Mouse (Mus musculus): ENCODE results near the gene Krtap19-4. TPM values are rescaled to one million over a fixed set of nuclear protein-coding genes. Genes with fewer than 3 reads are reported as not detected.

The Krtap19-4 gene
- polyA plus RNA-seq (2016; fragmentation: Nextera tagmentation; extraction: Ambion mirVana) = not detected in 2 replicates

DNA sequence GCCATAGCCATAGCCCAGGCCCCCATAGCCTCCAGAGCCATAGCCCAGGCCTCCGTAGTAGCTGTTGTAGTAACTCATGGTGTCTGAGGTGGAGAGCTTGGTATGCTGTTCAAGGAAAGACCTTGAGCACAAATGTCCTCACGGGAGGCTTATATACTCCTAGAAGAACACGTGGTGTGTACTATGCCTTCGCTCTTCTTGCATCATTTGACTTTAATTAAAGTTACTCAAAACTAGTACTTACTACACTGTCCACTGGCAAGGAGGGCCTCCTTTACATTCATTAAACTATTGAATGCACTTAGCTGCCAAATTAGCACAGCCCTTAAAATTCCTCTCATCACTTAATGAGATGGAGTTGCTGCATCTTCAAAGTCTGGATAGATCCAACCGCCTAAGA lies at the start of gene Krtap19-4:
Gene Krtap19-4 (minus strand): TSS at position 101 of the 400 bp plus-strand sequence.
- Histone ChIP-seq H3K9me3 (no peaks in the 10 kb centered on the region), H3K27ac (no peak within 1 kb of the TSS), H3K4me1 (no peaks in the 10 kb centered on the region), H3K27me3 (ENCODE audit: insufficient read depth, poor library complexity, severe bottlenecking) (no peaks in the 10 kb centered on the region), H3K36me3 (no peaks in the 10 kb centered on the region), H3K4me3 (no peak within 1 kb of the TSS)
- DNase-seq (ENCODE audit: low spot score) = no peak
- WGBS = 79% methylated on average over 5 of the region's 5 CpGs

DNA sequence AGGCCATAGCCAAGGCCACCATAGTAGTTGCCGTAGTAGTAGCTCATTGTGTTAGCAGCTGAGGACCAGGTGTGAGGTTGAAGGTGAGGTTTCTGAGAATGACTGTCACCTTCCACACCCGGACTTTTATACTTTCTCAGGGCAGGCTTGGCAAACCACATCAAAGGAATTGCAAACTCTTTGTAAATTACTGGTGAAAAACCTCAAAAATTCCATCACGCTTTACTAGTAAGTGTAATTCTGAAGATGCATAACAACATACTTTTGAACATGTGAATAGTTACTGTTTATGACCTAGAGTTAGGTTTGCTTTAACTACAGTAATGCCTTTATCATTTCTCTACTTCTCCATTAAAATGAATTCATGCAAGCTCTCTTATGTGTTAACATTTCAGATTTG lies 47.3 kb upstream of the Krtap19-4 start, which contains the start of gene Krtap19-9b:
Gene Krtap19-9b (minus strand): TSS at position 101 of the 400 bp plus-strand sequence.
- Histone ChIP-seq H3K9me3 (no peaks in the 10 kb centered on the region), H3K27me3 (ENCODE audit: insufficient read depth, poor library complexity, severe bottlenecking) (no peaks in the 10 kb centered on the region), H3K27ac (no peak within 1 kb of the TSS), H3K36me3 (no peaks in the 10 kb centered on the region), H3K4me1 (no peaks in the 10 kb centered on the region), H3K4me3 (no peak within 1 kb of the TSS)
- 84% methylated on average over 3 of the region's 3 CpGs for WGBS
- DNase-seq (ENCODE audit: low spot score) = no peak

DNA sequence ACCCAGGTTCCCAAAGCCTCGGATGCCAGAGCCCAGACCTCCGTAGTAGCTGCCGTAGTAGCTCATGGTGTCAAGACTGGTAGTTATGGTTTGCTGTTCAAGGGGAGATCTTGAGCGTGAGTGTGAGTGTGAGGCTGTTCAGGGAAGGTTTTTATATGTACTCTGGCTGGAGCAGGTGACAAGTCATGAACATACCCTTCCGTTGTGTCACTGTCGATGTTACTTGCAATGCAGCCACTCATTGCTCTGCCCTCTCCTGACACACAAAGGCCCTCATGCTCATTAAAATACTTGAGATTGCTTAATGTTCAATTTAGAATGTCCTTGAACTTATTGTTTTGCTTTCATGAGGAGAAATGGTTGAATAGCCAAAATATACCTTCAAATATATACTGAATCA lies 11.5 kb upstream of the Krtap19-4 start, which contains the start of gene Krtap19-5:
Gene Krtap19-5 (minus strand): TSS at position 101 of the 400 bp plus-strand sequence.
- H3K36me3 ChIP-seq = no peaks in the 10 kb centered on the region
- 85% methylated on average over 6 of the region's 6 CpGs for WGBS
- no peak for DNase-seq (ENCODE audit: low spot score)

DNA sequence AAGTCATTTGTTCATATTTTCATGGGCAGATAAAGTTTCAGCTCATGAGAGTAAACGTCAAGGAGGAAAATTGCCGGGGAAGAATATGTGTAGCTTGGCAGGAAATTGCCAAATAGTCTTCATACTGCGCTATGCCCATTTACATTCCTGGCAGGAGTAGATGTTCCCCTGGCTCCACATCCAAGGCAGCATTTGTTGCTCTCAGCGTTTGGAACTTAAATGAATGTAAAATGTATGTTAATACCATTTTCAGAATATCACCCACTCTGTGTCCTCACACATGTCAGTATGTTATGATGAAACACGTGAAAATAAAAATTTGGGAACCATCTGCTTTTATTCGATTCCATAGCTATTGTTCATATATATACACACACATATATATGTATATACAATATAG lies 2.0 kb upstream of the Krtap19-4 start:
- no peaks in the 10 kb centered on the region for H3K36me3 ChIP-seq
- DNase-seq (ENCODE audit: low spot score) = no peak
- H3K9me3 ChIP-seq = no peaks in the 10 kb centered on the region
- H3K4me1 ChIP-seq = no peaks in the 10 kb centered on the region
- no peak overlapping the region for H3K27ac ChIP-seq
- 85% methylated on average over 6 of the region's 6 CpGs for WGBS
- no peaks in the 10 kb centered on the region for H3K27me3 ChIP-seq (ENCODE audit: insufficient read depth, poor library complexity, severe bottlenecking)
- H3K4me3 ChIP-seq = no peak overlapping the region

More for the DNA sequence above, 11.5 kb upstream of the Krtap19-4 start, which contains the start of gene Krtap19-5:
- no peaks in the 10 kb centered on the region for H3K27me3 ChIP-seq (ENCODE audit: insufficient read depth, poor library complexity, severe bottlenecking)
- no peaks in the 10 kb centered on the region for H3K9me3 ChIP-seq
- no peak within 1 kb of the TSS for H3K4me3 ChIP-seq
- no peak within 1 kb of the TSS for H3K27ac ChIP-seq
- H3K4me1 ChIP-seq = no peaks in the 10 kb centered on the region

DNA sequence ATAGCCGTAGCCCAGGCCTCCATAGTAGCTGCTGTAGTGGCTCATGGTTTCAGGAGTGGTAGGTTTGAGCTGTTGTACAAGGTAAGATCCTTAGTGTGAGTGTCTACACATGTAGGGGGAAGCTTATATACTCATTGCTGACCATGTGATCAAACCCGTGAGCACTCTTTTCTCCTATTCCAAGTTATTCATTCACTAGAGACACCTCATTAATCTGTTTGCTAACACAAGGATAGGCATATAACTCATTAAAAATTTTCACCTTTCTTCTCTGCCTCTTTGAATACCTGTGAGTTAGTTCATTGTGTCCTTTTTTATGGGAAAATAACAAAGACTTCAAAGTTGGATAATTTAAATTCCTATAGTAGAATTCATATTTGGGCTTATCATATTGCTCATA lies 7.0 kb downstream of the Krtap19-4 start, which contains the start of gene Krtap19-3:
Gene Krtap19-3 (minus strand): TSS at position 101 of the 400 bp plus-strand sequence.
- Histone ChIP-seq H3K4me1 (no peaks in the 10 kb centered on the region), H3K27me3 (ENCODE audit: insufficient read depth, poor library complexity, severe bottlenecking) (no peaks in the 10 kb centered on the region), H3K36me3 (no peaks in the 10 kb centered on the region), H3K9me3 (no peaks in the 10 kb centered on the region), H3K4me3 (no peak within 1 kb of the TSS), H3K27ac (no peak within 1 kb of the TSS)
- 88% methylated on average over 2 of the region's 2 CpGs for WGBS
- DNase-seq (ENCODE audit: low spot score) = no peak

DNA sequence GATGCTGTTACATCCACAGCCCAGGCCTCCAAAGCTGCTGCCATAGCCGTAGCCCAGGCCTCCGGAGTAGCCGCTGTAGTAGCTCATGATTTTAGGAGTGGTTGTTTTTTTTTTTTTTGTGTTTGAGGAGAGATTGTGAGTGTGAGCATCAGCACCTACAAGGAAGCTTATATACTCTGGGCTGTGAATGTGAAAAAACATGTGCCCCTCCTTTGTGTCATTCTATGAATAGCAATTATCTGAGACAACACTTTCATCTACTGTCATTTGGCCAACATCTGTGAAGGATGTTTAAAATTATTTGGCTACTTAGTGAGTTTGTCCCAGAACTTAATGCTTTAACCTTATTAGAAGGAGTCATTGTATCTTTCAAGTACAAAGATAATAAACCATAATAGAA lies 10.7 kb downstream of the Krtap19-4 start, which contains the start of gene Krtap19-2:
Gene Krtap19-2 (minus strand): TSS at position 101 of the 400 bp plus-strand sequence.
- 93% methylated on average over 3 of the region's 3 CpGs for WGBS
- Histone ChIP-seq H3K27ac (no peak within 1 kb of the TSS), H3K27me3 (ENCODE audit: insufficient read depth, poor library complexity, severe bottlenecking) (no peaks in the 10 kb centered on the region), H3K4me3 (no peak within 1 kb of the TSS), H3K9me3 (no peaks in the 10 kb centered on the region), H3K36me3 (no peaks in the 10 kb centered on the region), H3K4me1 (no peaks in the 10 kb centered on the region)
- DNase-seq (ENCODE audit: low spot score) = no peak

DNA sequence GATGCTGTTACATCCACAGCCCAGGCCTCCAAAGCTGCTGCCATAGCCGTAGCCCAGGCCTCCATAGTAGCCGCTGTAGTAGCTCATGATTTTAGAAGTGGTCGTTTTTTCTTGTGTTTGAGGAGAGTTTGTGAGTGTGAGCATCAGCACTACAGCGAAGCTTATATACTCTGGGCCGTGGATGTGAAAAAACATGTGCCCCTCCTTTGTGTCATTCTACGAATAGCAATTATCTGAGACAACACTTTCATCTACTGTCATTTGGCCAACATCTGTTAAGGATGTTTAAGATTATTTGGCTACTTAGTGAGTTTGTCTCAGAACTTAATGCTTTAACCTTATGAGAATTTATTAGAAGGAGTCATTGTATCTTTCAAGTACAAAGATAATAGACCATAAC lies 15.6 kb downstream of the Krtap19-4 start, which contains the start of gene Krtap19-1:
Gene Krtap19-1 (minus strand): TSS at position 101 of the 400 bp plus-strand sequence.
- Histone ChIP-seq H3K27me3 (ENCODE audit: insufficient read depth, poor library complexity, severe bottlenecking) (no peaks in the 10 kb centered on the region), H3K27ac (no peak within 1 kb of the TSS), H3K36me3 (no peaks in the 10 kb centered on the region), H3K4me1 (no peaks in the 10 kb centered on the region), H3K4me3 (no peak within 1 kb of the TSS), H3K9me3 (no peaks in the 10 kb centered on the region)
- DNase-seq (ENCODE audit: low spot score) = no peak
- WGBS = 81% methylated on average over 6 of the region's 6 CpGs

DNA sequence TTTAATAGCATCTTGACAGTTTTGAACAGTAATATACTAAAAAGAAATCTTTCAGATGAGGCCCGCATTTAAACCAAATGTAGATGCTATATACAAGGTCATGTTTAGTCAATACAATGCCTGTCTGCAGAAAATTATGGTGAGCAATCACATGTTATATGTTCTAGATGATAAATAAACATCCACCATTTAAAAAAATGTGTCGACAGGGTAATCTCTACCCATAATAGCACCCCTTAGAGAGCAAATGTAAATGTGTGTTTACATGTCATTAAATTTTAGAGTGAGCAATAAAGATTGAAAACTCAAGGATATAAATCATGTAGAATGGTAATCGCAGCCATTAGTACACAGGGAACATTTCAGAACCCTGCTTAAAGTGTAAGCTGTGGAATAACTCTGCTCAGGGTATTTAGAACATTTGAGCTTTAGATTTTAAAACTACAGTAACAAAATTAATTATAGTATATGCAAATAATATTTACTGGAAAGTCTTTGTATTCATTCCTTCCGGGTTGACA lies 19.9 kb downstream of the Krtap19-4 start:
- Histone ChIP-seq H3K27ac (no peak overlapping the region), H3K4me3 (no peak overlapping the region), H3K36me3 (no peaks in the 10 kb centered on the region), H3K4me1 (no peaks in the 10 kb centered on the region), H3K9me3 (no peaks in the 10 kb centered on the region), H3K27me3 (ENCODE audit: insufficient read depth, poor library complexity, severe bottlenecking) (no peaks in the 10 kb centered on the region)
- 86% methylated on average over 4 of the region's 4 CpGs for WGBS
- no peak for DNase-seq (ENCODE audit: low spot score)

DNA sequence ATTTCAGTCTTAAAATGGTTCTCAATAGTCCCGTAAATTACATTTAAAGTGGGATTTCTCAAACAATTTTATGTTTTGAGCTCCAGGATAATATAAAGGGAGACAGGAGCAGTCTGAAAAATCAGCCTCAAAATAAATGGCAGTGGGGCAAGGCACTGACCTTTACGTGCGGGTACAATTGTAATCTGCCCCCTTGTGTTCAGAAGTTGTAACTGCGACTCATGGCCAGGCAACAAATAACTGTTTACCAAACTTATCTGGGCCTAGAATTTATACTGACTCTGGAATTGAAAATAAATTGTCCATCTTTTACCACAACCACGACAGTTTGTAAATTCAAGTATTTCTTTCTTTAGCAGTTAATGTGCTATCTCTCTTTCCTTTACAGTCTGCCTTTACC lies 33.4 kb downstream of the Krtap19-4 start:
- Histone ChIP-seq H3K9me3 (no peaks in the 10 kb centered on the region), H3K27me3 (ENCODE audit: insufficient read depth, poor library complexity, severe bottlenecking) (no peaks in the 10 kb centered on the region), H3K36me3 (no peaks in the 10 kb centered on the region), H3K27ac (no peak overlapping the region), H3K4me1 (no peaks in the 10 kb centered on the region), H3K4me3 (no peak overlapping the region)
- DNase-seq (ENCODE audit: low spot score) = no peak
- WGBS = 13% methylated on average over 5 of the region's 5 CpGs

DNA sequence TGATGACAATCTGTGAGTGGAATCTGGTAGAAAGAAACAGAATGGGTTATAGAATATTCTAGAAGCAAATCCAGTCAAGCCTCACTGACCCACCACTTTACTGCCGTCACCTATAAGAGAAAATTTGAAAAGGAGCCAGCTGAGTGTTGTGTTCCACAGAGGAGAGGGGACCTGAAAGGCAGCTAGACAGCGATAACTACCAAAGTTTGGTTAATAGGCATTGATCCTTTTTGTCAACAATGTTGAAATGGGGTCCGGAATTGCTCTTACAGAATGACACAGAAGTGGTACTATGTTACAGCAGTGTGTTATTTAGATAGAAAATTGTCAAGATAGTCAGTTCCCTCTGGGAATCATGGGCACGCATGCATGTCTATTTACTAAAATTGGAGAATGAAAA lies 36.3 kb downstream of the Krtap19-4 start:
- Histone ChIP-seq H3K27me3 (ENCODE audit: insufficient read depth, poor library complexity, severe bottlenecking) (no peaks in the 10 kb centered on the region), H3K4me3 (no peak overlapping the region), H3K9me3 (no peaks in the 10 kb centered on the region), H3K27ac (no peak overlapping the region), H3K4me1 (no peaks in the 10 kb centered on the region), H3K36me3 (no peaks in the 10 kb centered on the region)
- WGBS = 88% methylated on average over 4 of the region's 4 CpGs
- DNase-seq (ENCODE audit: low spot score) = no peak

DNA sequence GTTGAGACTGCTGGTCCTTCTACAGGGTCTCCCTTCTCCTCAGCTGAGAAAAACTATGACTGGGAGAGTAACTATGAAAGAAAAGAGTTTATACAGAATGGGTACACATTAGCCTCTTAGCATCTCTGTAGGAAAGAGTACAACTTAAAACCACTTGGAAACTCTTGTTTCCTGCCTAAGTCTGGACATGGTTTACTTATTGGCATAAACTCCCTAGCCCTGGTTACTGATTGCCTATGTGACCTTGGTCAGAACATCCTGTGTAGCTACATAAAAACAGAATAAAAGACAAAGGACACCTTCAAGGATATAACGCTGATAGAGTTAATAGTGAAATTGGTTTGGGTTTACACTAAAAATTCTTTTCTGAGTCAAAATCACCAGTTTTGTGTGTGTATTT lies 37.5 kb downstream of the Krtap19-4 start:
- H3K36me3 ChIP-seq = no peaks in the 10 kb centered on the region
- no peaks in the 10 kb centered on the region for H3K27me3 ChIP-seq (ENCODE audit: insufficient read depth, poor library complexity, severe bottlenecking)
- no peak overlapping the region for H3K27ac ChIP-seq
- H3K4me1 ChIP-seq = no peaks in the 10 kb centered on the region
- H3K9me3 ChIP-seq = no peaks in the 10 kb centered on the region
- H3K4me3 ChIP-seq = no peak overlapping the region
- WGBS = 92% methylated on average over 1 of the region's 1 CpGs
- no peak for DNase-seq (ENCODE audit: low spot score)
